Mouse (Mus musculus) ES-Bruce4 (cell line): ENCODE results near the gene Strap.

Experiments
- CTCF ChIP-seq: IDR thresholded peaks from one replicate; pipeline ENCODE4 v1.8.1; 2011; ENCODE audit warnings: low read depth, low read length
- EP300 ChIP-seq: IDR thresholded peaks from 2 replicates; pipeline ENCODE4 v1.6.1; 2011; ENCODE audit warnings: low read depth, low read length; ENCODE audit not compliant: insufficient read depth
- POLR2A ChIP-seq: IDR thresholded peaks from one replicate; pipeline ENCODE4 v1.8.1; 2011; ENCODE audit warnings: low read length; ENCODE audit not compliant: insufficient read depth

GRCm38 (mm10) chr6:137774166-137774565, 39.3 kb downstream of the Strap start:
- TF ChIP-seq POLR2A (no peak), CTCF (no peak), EP300 (no peak)
